Mouse (Mus musculus): Measurements from ENCODE around the gene Psmb11.
"Not testable (repeated sequence)": the region's sequence is repeated elsewhere in the genome, so short reads cannot be mapped to it uniquely, and the experiment has no call there.

Psmb11 gene

DNA sequence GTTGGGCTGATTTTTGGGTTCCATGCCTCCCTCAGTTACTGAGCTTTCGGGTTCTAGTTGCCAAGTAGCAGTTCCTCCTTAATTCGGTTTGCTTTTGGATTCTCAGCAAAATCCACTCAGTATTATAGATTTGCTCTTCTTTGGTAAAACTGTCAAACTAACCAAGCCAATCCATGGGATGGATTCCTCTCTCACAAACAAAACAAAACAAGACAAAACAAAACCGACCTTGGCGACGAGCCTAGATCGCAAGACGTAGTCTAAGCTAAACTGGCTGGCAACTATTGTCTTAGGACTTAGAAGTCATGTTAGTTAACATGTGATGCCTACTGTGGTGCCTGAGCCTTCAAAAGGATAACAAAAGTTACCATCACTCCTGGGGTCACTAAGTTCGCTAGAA is 17.5 kb upstream of the Psmb11 start:
- DNase-seq (ENCODE audit: low spot score): no peak

- peak; percentile 85 for DNase-seq (ENCODE audit: low spot score)
Measured at GRCm38 (mm10) chr14:54605752-54606321, 15.4 kb upstream of the Psmb11 start, which contains the start of gene 4931414P19Rik. Gene 4931414P19Rik (minus strand): TSS chr14:54605993.

DNA sequence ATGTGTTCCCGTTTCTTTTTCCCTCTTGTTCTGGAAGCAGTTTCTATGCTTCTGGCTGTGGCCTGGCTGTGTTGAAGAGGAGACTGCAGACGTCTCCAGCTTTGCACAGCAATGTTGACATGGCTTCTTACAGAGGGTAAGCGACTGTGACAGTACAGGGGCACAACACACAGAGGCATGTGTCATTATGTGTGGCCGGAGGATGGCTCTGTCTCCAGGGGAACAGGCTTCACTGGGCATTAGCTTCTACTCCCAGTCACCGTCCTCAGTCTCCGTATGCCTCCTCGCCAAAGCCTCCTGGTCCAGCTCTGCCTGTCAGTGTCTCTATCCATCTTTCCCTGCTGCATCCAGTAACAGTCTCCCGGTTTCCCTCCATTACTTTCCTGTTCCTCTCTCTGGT is 14.0 kb upstream of the Psmb11 start:
- DNase-seq (ENCODE audit: low spot score): no peak

GRCm38 (mm10) chr14:54609245-54609644 is 12.0 kb upstream of the Psmb11 start:
- no peak for DNase-seq (ENCODE audit: low spot score)

GRCm38 (mm10) chr14:54609962-54610361 is 11.3 kb upstream of the Psmb11 start:
- DNase-seq (ENCODE audit: low spot score): no peak

DNA sequence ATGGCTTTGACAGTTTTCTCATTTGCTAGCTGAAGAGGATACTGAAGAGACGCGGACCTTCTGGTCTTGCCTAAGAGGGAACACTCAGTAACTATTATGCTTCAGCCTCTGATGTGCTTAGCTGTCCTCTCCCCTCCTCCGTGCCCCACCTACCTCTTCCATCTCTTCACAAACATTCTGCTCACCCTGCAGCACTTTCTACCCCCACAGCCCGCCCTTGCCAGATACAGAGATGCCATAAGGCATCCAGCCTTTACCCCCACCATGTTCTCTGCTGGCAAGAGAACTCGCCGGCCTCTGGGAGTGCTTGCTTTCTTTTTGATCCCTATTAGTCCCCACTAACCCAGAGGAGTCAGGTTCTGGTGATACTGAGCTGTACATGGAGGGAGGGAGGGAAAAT is 10.6 kb upstream of the Psmb11 start:
- DNase-seq (ENCODE audit: low spot score): no peak

DNA sequence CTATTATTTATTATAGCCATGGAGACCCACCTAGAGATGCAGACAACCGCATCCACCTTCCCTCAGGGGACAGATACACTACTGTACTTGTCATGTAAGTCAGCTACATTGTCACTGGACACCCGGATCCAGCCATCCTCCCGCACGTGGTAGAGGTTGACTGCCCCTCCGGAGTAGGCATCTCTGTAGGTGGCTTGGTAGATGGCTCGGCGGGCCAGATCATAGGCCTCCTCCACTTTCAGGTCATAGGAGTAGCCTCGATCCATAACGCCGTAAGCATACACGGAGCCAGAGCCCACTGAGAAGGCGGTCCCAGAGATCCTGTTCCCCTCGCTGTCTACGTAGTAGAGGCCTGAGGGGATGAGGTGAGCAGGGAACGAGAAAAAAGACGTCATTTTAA is 7.1 kb upstream of the Psmb11 start:
- not testable (repeated sequence) for DNase-seq (ENCODE audit: low spot score)

GRCm38 (mm10) chr14:54616226-54616825 is 4.9 kb upstream of the Psmb11 start:
- no peak for DNase-seq (ENCODE audit: low spot score)

- DNase-seq (ENCODE audit: low spot score): peak; percentile 68
Measured at GRCm38 (mm10) chr14:54617152-54617896, 3.9 kb upstream of the Psmb11 start.

DNA sequence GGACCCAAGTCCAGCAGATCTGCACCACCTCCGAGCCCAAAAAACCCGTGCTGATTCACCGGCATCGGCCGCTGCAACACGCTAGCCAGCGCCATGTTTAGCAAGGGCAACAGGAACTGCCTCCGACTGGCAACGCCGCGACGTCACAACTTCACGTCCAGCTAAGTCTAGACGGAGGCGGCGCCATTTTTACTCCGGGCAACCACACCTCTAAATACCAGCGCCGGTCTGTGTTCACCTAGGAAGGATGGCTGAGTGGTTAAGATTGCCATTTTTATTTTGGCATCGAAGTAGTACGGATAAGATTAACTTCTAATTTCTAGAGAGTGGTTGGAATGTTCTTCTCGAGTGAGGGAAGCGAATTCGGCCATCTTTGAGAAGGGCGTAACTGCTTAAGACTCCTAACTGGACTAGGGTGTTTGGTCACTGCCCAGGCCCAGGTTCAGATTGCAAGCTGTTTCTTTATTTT is 3.3 kb upstream of the Psmb11 start, which contains the start of gene Psmb5:
Gene Psmb5 (minus strand): TSS at position 126 of the 469 bp plus-strand sequence.
- DNase-seq (ENCODE audit: low spot score): peak; percentile 92

DNA sequence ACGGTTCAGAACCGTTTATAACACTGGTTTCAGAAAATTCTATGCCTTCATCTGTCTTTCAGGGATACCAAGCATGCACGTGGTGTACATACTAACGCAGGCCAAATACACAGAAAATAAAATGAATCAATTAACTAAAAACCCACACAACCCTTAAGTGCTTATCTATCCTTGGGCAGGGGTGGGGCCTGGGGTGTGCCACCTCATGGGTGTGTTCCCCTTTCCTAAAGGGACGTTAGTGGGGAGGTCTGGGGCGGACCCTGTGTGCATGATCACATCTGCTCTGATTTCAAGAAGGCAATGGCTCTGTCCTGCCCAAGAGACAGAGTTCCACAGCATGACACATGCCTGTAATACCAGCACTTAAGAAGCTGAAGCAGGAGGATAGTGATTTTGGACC is 2.1 kb downstream of the Psmb11 start:
- no peak for DNase-seq (ENCODE audit: low spot score)

- DNase-seq (ENCODE audit: low spot score): no peak
Measured at GRCm38 (mm10) chr14:54624976-54625375, 3.7 kb downstream of the Psmb11 start.

GRCm38 (mm10) chr14:54628103-54628502 is 6.9 kb downstream of the Psmb11 start:
- no peak for DNase-seq (ENCODE audit: low spot score)

GRCm38 (mm10) chr14:54629797-54630196 is 8.6 kb downstream of the Psmb11 start:
- DNase-seq (ENCODE audit: low spot score): no peak

DNA sequence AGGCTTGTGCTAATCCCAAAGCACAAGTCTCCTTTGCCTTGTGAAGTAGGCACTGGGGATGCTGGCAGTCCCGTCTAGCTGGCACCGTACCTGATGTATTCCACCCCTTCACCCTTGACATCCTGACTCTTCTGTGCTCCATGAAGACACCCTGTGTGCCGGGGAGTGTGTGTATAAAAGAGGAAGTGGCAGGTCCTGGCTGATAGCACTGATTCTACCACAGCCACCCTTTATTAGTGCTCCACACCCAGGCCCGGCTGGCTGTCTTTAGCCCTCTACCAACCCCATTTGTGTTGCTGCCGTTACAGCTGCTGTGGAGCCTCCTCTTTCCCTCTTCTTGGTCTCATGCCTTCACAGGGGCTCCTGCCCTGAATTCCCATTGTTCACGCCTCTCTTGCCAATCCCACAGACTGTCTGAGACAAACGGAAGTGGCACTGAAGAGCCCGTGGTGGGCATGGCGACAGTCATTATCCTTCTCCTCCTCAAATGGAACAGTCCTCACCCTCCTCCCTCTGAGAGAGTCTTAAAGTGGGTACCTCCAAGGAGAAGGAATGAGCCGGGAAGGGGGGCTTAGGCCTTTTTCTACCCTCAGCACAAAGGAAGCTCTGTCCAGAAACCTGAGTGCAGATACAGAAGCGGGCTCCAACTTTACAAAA is 9.5 kb downstream of the Psmb11 start:
- no peak for DNase-seq (ENCODE audit: low spot score)

- no peak for DNase-seq (ENCODE audit: low spot score)
Measured at GRCm38 (mm10) chr14:54631240-54631599, 10.0 kb downstream of the Psmb11 start.

DNA sequence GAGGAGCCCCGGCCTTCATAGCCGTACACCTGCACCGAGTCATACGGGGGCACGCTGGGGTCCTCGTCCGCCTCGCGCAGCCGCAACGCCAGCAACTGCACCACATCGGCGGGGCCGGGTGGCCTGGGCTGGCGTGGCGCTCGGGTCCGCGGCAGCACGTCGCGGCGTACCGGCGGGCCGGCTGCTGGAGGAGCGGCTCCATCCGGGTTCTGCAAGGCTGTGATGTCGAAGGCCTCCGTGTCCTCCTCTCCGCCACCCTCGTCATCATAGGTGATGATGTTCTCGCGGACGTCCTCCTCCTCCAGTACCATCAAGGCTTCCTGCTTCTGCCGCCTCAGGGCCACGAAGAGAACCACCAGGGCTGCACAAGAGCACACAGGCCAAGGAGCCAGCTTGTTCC is 11.0 kb downstream of the Psmb11 start:
- DNase-seq (ENCODE audit: low spot score): no peak

DNA sequence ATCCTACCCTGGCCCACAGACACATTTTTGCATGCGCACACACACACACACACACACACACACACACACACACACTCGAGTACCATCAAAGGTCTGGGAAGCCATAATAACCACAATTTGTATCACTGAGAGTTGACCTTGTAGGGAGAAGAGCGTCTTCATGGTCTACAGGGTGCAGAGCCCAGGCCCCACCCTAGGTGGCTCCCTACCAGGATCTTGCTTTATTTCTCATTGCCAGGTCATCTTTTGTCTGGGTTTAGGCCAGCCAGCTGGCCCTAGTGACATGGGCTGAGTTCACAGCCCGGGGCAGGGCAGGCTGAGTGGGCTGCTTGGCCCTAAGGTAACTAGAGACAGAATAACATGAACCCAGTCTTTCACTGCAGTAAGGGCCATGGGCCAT is 12.9 kb downstream of the Psmb11 start:
- DNase-seq (ENCODE audit: low spot score): no peak

DNA sequence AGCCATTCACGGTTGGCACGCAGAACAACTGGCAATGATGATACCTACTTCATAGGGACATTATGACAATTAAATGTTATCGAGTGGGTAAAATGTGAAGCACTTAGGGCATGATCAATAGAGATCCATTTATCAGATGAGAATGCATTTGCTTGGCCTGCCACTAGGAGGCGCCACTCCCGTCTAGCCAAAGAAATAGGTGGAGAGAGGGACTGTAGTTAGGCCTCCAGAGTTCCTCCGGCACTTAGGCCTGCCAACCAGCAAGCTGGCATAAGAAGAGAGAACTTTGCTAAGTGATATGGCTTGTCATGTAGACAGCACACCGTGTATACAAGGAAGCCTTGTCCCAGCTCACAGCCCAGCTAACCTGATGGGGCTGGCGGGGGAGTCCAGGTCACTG is 15.7 kb downstream of the Psmb11 start:
- no peak for DNase-seq (ENCODE audit: low spot score)

DNA sequence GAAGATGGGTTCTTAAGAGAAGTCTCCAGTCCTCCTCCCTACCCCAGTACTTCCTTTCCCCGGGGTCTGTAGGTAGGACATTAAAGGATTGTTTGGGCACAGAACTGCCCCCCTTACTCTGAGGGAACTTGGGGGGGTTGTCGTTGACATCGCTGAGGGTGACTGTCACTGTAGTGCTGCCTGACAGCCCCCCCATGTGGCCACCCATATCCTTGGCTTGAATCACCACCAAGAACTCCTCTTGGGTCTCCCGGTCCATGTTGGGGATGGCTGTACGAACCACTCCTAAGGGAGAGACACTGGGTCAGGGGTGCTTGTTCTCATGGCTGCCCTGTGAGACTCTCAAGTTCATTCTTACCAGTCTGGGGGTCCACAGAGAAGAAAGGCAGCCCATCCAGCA is 17.0 kb downstream of the Psmb11 start:
- no peak for DNase-seq (ENCODE audit: low spot score)

DNA sequence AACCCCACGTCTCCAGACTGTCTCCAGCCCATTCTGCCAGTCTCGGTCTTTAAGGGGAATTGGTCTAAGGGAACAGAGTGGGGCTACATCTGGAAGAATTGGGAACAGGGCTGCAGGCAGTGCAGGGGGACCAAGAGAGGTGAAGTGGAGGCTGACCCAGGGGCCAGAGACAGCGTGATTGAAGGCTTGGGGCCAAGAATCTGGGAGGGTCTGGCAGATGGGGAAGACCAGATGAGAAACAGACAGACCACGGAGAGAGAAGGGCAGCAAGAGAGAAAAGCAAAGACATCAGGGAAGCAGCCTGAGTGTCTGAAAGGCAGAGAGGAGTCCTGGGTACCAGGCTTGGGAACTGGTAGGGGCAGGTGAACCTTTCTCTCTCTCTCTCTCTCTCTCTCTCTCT is 18.9 kb downstream of the Psmb11 start:
- no peak for DNase-seq (ENCODE audit: low spot score)

DNA sequence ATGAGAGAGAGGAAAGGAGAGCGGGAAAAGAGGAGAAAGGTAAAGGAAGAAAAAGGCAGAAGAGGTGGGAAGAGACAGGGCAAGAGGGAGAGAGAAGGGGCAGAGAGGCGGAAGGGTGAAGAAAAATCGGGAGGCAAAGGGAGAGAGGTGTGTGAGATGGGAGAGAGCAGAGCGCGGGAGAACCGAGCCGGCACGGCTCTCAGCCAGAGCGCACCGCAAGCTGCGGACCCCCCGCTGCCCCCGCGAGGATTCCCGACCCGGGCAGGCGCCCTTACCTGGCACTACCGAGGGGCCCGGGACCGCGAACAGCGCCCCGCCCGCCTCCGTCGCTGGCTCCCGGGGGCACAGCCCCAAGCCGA is 19.7 kb downstream of the Psmb11 start, which contains the start of gene Gm17606:
Gene Gm17606 (plus strand): TSS at position 7 of the 359 bp plus-strand sequence.
- DNase-seq (ENCODE audit: low spot score): no peak

Data from yolk sac, embryonic 10.5 days (tissue).